Mouse (Mus musculus) gastrocnemius, adult 8-10 months (tissue): ENCODE data around the gene Purb. TPM values are rescaled to one million over a fixed set of nuclear protein-coding genes. Genes with fewer than 3 reads are reported as not detected.
A peak's percentile ranks its signal among the peaks of the same experiment; 100 is the strongest.
"Not testable (repeated sequence)": the region's sequence is repeated elsewhere in the genome, so short reads cannot be mapped to it uniquely, and the experiment has no call there.

Source experiments
- DNase-seq, 2 experiments: peaks; one replicate each; pipeline ENCODE4 v3.0.0; 2022; ENCODE audit warnings: low spot score in 2 of 2
- microRNA-seq: library from miRNA; unstranded; fragments of <30 nt; microRNA quantifications from one replicate; pipeline ENCODE4 v1.2.0, GENCODE M21; 2022
- total RNA-seq, 4 experiments: library from RNA; stranded (reverse); gene quantifications; 2 replicates each; pipeline ENCODE4 v1.2.4; 2022

Gene Purb
- total RNA-seq, 4 experiments from 2014 or later, result 19.1 to 24.8 (median 19.7) TPM

DNA sequence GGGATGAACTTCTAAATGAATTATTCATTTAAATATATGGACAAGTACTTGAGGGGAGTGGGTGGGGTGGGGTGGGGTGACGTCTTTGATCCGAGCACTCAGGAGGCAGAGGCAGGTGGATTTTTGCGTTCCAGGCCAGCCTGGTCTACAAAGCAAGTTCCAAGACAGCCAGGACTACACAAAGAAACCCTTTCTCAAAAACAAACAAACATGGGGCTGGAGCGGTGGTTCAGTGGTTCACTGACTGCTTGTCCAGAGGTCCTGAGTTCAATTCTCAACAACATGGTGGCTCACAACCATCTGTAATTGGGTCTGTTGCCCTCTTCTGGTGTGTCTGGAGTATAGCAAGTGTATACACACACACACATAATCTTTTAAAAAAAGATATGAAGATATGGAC is 30.3 kb downstream of the Purb start:
- DNase-seq, result no peak

DNA sequence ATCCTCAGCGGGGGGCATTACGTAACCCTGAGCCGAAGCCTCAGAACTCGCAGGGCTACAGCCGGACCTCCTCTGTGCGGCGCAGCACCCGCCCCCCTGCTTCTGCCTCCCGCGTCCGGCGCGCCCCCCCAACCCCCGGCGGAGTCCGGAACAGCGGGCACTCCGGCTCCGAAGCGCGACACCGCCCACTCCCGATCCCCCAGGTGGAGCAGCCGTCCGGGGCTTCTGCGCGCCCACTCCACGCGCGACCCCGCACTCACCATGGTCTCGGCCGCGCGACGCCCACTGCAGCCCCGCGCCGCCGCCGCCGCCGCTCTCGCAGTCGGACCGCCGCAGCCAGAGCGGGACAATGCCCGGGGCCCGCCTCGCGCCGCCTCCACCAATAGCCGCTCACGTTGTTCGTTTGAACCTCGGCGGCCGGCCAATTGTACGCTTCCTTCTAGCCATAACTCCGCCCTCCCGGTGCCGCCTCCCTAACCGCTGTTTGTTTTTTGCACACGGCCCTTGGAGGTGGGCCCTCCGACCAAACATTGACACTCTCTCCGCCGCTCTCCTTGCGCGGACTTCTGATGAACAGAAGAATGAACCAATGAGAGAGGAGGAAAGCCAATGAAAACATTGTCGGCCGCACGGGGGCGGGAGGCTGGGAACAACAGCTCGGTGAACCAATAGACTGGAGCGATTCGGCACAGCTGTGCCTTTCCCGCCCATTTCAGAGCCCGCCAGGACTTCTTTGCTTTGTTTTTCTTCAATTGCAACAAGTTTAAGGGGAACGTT is 31.5 kb downstream of the Purb start, which contains the start of gene H2afv:
Gene H2afv, minus strand, starts transcription at position 367 of the 777 bp plus-strand sequence.
- peak; percentile 99 to 100 for DNase-seq

DNA sequence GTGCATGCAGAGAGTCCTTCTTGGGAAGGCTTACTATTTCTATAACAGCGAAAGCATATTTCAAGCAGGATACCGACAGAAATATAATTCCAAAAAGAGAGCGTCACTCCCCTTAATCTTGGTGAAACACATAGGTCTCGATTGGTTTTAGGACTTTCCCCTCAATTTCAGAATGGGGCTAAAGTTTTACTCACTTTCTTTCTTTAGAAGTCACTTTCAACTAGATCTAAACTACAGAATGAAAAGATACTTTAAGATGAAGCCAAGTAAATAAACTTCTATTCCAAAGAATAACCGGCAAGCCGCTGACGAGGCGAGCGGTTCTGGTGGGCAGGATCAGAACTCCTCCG is 32.0 kb downstream of the Purb start:
- no peak for DNase-seq

DNA sequence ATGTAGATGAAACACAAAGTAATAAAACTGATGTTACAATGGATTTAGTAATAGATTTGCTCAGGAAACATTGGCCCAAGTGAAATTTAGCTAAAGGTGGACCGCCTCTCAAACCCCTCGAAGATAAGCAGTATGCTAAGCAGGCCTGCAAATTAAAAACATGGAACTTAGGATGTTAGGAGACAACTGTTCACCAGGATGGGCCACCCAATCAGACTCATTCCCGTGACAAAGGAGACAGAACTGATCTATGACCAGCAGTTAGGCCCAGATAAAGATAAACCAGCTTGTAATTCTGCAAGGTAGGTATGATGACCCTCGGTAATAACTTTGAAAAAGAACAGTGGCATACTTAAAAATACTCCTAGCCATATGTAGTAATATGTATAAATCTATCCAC is 32.6 kb downstream of the Purb start:
- DNase-seq, result no peak

DNA sequence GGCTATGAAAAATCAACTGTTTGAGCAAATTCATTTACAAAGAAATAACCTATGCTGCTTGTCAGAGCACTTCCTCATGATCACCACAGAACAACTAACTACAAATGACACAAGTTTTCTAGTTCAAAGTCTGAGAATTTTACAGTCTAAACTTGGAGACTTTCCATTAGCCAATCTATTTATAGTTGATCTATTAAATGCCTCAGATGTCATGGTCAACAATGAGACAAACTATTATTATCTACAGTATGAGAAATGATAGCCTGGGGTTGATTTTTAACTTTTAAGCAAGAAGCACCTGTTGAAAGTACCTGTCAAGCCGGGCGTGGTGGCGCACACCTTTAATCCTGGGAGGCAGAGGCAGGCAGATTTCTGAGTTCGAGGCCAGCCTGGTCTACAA is 33.2 kb downstream of the Purb start:
- no peak for DNase-seq

DNA sequence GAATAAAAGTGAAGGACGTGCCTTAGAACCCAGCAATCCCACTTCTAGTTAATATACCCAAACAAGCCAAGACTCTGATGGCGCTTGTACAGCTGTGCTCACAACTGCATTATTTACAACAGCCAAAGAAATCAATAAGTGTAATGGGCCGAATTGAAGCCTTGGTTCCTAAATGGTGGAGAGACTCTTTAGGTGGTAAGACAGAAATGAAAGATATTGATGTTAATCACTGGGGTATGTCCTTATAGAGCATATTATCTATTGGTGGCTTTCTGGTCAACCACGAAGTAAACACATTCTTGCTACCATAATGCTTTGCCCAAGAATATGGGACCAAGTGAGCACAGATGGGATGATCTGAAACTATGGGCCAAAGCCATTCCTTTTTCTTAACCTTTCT is 35.5 kb downstream of the Purb start:
- no peak for DNase-seq

DNA sequence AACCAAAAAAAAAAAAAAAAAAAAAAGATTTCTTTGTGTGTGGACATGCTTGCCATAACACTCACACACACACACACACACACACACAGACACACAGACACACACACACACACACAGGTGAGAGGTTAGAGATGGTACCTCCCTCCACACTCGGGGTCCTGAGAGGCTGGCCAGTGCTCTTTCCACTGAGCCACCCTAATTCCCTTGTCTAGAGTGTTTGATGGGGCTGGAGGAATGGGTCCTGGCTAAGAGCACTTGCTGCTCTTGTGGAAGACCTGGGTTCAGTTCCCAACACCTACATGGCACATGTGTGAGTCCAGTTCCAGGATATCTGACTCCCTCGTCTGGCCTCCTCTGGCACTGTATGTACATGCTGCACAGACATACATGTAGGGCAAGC is 38.0 kb downstream of the Purb start:
- no peak for DNase-seq

DNA sequence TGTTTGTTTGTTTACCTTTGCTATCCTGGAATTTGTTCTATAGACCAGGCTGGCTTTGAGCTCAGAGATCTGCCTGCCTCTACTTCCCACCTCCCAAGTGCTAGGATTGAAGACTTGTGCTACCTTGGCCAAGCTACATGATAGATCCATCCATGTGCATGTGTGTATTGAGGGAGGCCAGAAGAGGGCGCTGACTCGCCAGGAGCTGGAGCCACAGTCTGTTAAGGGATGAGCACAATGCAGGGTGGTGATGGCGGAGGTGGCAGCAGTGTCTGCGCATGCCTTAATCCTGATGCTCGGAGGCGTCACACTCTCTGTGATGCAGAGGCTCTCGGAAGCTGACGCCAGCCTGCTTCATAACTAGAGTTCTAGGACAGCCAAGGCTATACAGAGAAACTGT is 39.3 kb downstream of the Purb start:
- DNase-seq, result no peak

DNA sequence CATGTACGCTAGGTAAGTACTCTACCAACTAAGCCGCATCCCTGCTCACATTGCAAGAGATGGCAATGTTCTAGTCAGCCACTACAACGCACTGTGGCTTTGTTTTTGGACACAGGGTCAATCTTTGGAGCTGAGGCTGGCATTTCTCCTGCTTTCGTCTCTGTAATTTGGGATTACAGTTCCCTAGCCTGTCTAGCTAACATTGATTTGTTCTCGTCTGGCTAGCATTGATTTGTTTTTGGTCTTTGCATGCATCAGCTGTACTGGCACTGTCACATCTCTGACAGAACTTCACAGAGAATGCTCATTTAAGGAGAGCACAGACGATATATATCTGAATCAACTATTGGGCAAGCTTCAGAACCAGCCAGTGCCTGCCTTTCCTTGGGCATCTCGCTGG is 45.5 kb downstream of the Purb start:
- no peak for DNase-seq

DNA sequence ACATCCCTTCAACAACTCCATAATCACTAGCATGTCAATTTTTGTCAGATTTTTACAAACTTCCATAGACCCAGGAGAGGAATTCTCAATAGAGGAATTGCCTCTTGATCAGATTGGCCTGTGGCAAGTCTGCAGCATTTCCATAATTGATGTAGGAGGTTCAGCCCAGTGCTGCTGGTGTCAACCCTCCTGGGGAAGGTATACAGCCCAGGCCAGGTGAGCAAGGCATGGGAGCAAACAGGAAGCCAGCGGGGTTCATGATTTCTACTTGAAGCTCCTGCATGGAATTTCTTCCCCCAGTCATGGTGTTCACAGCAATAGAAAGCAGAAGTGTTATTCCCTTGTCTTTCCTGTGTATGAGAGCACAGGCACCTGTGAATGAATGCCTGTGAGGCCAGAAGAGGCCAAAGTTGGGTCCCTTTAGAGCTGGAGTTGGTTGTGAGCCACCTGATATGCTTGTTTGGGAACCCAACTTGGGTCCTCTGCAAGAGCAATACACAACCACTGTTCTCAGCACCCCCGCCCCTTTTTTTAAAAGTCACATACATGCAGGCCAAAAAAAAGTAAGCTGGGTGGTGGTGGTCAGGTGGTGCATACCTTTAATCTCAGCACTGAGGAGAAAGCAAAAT is 54.9 kb downstream of the Purb start:
- DNase-seq, result no peak

DNA sequence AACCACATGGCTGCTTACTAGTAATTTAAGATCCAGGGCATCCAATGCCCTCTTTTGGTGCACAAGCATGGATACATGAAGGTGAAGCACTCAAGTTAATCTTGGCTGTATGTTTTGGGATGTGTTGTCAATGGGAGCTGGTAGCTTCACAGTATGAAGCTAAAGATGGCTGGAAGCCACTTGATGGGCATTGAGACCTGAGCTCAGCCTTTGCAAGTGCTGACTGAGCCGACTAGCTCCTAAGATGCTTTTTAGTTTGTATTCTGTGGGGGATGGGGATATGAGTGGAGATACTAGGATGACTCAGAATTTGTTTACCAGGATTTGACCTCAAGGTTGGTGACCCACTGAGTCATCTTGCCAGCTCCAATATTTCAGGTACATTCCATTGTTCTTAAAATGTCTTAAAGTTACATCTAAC is 55.4 kb downstream of the Purb start:
- DNase-seq, result no peak

DNA sequence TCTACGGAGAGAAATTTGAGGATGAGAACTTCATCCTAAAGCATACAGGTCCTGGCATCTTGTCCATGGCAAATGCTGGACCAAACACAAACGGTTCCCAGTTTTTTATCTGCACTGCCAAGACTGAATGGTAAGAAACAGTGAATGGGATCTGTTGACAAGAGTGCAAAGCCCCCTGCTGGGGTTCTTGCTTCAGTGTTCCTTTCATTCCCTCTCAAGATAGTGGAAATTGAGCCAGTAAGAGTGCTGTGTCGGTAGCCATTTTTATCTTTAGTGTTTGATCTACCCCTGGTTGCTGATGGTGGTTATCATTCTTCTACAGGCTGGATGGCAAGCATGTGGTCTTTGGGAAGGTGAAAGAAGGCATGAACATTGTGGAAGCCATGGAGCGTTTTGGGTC is 56.6 kb downstream of the Purb start:
- DNase-seq, result not testable (repeated sequence)

DNA sequence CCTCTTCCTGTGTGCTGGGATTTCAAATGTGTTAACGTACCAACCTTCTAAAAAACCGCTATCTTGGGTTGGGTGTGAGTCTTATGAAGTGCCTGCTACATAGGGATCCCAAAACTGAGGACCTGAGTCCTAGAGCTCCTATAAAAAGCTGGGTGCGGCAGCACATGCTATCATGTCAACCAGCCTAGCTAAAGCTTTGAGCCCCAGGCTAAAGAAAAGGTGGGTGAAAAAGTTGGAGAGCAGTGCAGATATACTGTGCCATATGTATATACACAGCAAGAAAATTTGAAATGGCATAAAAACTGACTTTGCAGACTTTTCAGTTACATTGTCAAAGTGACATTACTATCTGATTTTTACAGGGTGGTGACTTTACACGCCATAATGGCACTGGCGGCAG is 57.0 kb downstream of the Purb start:
- no peak for DNase-seq

Small RNA genes lying within 50 kb of the gene (microRNA-seq; reads per million reads assigned to microRNA genes)
- not detected for gene Gm22123

Other genes starting within 250 kb of the Purb start
- gene Npc1l1, start 245.8 kb downstream of the Purb start, total RNA-seq, result under 1 TPM in 3 of 4 experiments, not detected in 1; 0.07 to 0.32 (median 0.12) TPM
- gene Ddx56, start 208.1 kb downstream of the Purb start, total RNA-seq, result 10 to 100 TPM; 20.6 to 26.3 (median 21.5) TPM
- gene Tmed4, start 201.0 kb downstream of the Purb start, total RNA-seq, result 10 to 100 TPM; 64.3 to 69.4 (median 66.1) TPM
- gene Ogdh, start 184.3 kb downstream of the Purb start, total RNA-seq, result 100 to 1,000 TPM; 653 to 755 (median 701) TPM
- gene Zmiz2, start 86.8 kb downstream of the Purb start, total RNA-seq, result 10 to 100 TPM; 50.7 to 65.8 (median 53.6) TPM
- gene Ppia, start 60.5 kb downstream of the Purb start, total RNA-seq, result 100 to 1,000 TPM; 189 to 256 (median 213) TPM
- gene H2afv, start 31.5 kb downstream of the Purb start, total RNA-seq, result 10 to 100 TPM; 47.7 to 58.3 (median 56.0) TPM
- under 1 TPM in 3 of 4 experiments, not detected in 1; 0.17 to 0.88 (median 0.61) TPM for gene Myo1g, start 45.0 kb upstream of the Purb start, total RNA-seq
- 10 to 100 TPM; 21.1 to 33.3 (median 27.3) TPM for gene Ccm2, start 71.0 kb upstream of the Purb start, total RNA-seq
- gene Nacad, start 130.1 kb upstream of the Purb start, total RNA-seq, result under 1 TPM; 0.08 to 0.22 (median 0.15) TPM
- 10 to 100 TPM; 53.8 to 63.0 (median 61.0) TPM for gene Tbrg4, start 150.2 kb upstream of the Purb start, total RNA-seq
- not detected for gene Wap, start 162.7 kb upstream of the Purb start, total RNA-seq
- gene Ramp3, start 182.6 kb upstream of the Purb start, total RNA-seq, result 1 to 10 TPM in 1 of 4 experiments, under 1 TPM in 3; 0.54 to 1.5 (median 0.69) TPM